Mouse (Mus musculus): ENCODE data around the gene Pbx2. TPM values are rescaled to one million over a fixed set of nuclear protein-coding genes. Genes with fewer than 3 reads are reported as not detected.

Pbx2 gene
- total and polyA plus RNA-seq, 2 experiments from 2014 or later: 9.6 to 95.6 TPM

DNA sequence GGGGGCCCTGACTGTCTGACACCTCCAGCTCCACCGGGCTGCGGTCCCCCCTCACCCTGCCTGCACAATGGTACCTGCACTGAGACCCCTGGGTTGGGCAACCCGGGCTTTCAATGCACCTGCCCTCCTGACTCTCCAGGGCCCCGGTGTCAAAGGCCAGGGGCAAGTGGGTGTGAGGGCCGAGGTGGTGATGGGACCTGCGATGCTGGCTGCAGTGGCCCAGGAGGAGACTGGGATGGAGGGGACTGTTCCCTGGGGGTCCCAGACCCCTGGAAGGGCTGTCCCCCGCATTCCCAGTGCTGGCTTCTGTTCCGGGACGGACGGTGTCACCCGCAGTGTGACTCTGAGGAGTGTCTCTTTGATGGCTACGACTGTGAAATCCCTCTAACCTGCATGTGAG, 8.5 kb upstream of the Pbx2 start:
- WGBS: 92% methylated on average over 12 of the region's 12 CpGs
- TF ChIP-seq CTCF (IDR thresholded peaks at IDR 0.05): no peak
- DNase-seq (ENCODE audit: low spot score) (no peak), ATAC-seq (ENCODE audit: low FRiP score) (no peak)
- Histone ChIP-seq H3K27me3 (ENCODE audit: insufficient read depth, low read length) (no peaks in the 10 kb centered on the region), H3K4me3 (ENCODE audit: low read depth, low read length) (no peak overlapping the region), H3K4me2 (ENCODE audit: low read depth, low read length, poor library complexity, severe bottlenecking) (no peak overlapping the region), H3K9ac (replicated peaks; ENCODE audit: low read length, poor library complexity, severe bottlenecking) (no peak overlapping the region), H3K36me3 (ENCODE audit: insufficient read depth, low read length) (no peaks in the 10 kb centered on the region), H3K27ac (ENCODE audit: low read depth, low read length) (no peak overlapping the region), H3K4me1 (ENCODE audit: insufficient read depth, low read length) (peaks cover 10% of the 10 kb centered on the region; the same call in 1 of the 2 replicates), H3K9me3 (ENCODE audit: low read length) (no peaks in the 10 kb centered on the region)

DNA sequence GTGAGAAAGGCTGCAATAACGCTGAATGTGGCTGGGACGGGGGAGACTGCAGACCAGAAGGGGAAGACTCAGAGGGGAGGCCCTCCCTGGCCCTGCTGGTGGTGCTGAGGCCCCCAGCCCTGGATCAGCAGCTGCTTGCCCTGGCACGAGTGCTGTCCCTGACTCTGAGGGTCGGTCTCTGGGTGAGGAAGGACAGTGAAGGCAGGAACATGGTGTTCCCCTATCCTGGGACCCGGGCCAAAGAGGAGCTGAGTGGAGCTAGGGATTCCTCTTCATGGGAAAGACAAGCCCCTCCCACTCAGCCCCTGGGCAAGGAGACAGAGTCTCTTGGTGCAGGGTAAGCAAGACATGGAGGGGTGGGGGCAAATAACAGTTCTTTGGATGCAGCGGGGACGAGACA, 7.7 kb upstream of the Pbx2 start:
- H3K27me3 ChIP-seq (ENCODE audit: insufficient read depth, low read length): no peaks in the 10 kb centered on the region
- no peak overlapping the region for H3K9ac ChIP-seq (replicated peaks; ENCODE audit: low read length, poor library complexity, severe bottlenecking)
- no peak overlapping the region for H3K4me3 ChIP-seq (ENCODE audit: low read depth, low read length)
- no peaks in the 10 kb centered on the region for H3K36me3 ChIP-seq (ENCODE audit: insufficient read depth, low read length)
- peak; percentile 30 for DNase-seq (ENCODE audit: low spot score)
- no peaks in the 10 kb centered on the region for H3K9me3 ChIP-seq (ENCODE audit: low read length)
- no peak overlapping the region for H3K27ac ChIP-seq (ENCODE audit: low read depth, low read length)
- H3K4me2 ChIP-seq (ENCODE audit: low read depth, low read length, poor library complexity, severe bottlenecking): no peak overlapping the region
- H3K4me1 ChIP-seq (ENCODE audit: insufficient read depth, low read length): peaks cover 16% of the 10 kb centered on the region; the same call in 1 of the 2 replicates
- WGBS: 70% methylated on average over 7 of the region's 7 CpGs
- no peak for TF ChIP-seq CTCF (IDR thresholded peaks at IDR 0.05)
- ATAC-seq (ENCODE audit: low FRiP score): no peak

DNA sequence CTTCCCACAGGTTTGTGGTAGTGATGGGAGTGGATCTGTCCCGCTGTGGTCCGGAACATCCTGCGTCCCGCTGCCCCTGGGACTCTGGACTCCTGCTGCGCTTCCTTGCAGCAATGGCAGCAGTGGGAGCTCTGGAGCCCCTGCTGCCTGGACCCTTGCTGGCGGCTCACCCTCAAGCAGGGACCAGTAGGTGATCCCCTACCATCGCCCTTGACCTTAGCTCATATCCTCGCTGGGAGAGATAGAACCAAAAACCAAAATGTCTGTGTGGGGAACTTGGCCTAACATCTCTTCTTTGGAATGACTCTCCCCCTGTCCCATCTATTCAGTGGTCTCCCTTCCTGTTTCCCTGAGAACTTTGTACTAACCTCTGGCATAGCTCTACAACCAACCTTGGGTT, 7.2 kb upstream of the Pbx2 start:
- DNase-seq (ENCODE audit: low spot score): no peak
- H3K9me3 ChIP-seq (ENCODE audit: low read length): no peaks in the 10 kb centered on the region
- no peak overlapping the region for H3K27ac ChIP-seq (ENCODE audit: low read depth, low read length)
- ATAC-seq (ENCODE audit: low FRiP score): no peak
- no peaks in the 10 kb centered on the region for H3K27me3 ChIP-seq (ENCODE audit: insufficient read depth, low read length)
- 81% methylated on average over 5 of the region's 8 CpGs for WGBS
- H3K4me1 ChIP-seq (ENCODE audit: insufficient read depth, low read length): peaks cover 17% of the 10 kb centered on the region; the same call in 1 of the 2 replicates
- no peak overlapping the region for H3K4me2 ChIP-seq (ENCODE audit: low read depth, low read length, poor library complexity, severe bottlenecking)
- no peak for TF ChIP-seq CTCF (IDR thresholded peaks at IDR 0.05)
- H3K9ac ChIP-seq (replicated peaks; ENCODE audit: low read length, poor library complexity, severe bottlenecking): no peak overlapping the region
- no peak overlapping the region for H3K4me3 ChIP-seq (ENCODE audit: low read depth, low read length)
- no peaks in the 10 kb centered on the region for H3K36me3 ChIP-seq (ENCODE audit: insufficient read depth, low read length)

DNA sequence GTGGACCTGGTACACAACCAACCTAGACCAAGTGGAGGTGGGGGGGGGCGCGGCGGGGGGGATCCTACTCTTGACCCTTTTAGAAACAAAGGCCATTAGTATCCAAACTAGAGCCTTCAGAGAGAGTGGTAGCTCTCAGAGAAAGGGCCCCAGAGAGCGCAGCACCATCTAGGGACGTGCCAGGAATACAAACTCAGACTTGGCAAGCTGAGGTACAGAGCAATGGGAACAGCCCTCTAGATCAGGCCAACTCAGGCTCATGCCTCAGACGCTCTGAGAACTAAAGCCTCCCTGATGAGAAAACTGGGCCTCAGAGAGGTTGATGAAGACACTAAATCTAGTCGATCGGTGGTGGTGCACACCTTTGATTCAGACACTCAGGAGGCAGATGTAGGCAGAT, 5.9 kb upstream of the Pbx2 start:
- Histone ChIP-seq H3K27me3 (ENCODE audit: insufficient read depth, low read length) (no peaks in the 10 kb centered on the region), H3K27ac (ENCODE audit: low read depth, low read length) (peak overlapping the region; percentile 99; the same call in 1 of the 2 replicates), H3K36me3 (ENCODE audit: insufficient read depth, low read length) (no peaks in the 10 kb centered on the region), H3K4me2 (ENCODE audit: low read depth, low read length, poor library complexity, severe bottlenecking) (no peak overlapping the region), H3K9ac (replicated peaks; ENCODE audit: low read length, poor library complexity, severe bottlenecking) (no peak overlapping the region), H3K4me3 (ENCODE audit: low read depth, low read length) (no peak overlapping the region), H3K9me3 (ENCODE audit: low read length) (no peaks in the 10 kb centered on the region), H3K4me1 (ENCODE audit: insufficient read depth, low read length) (peaks cover 17% of the 10 kb centered on the region; the same call in 1 of the 2 replicates)
- 93% methylated on average over 8 of the region's 8 CpGs for WGBS
- DNase-seq (ENCODE audit: low spot score): peak; percentile 22
- TF ChIP-seq CTCF (IDR thresholded peaks at IDR 0.05): no peak
- ATAC-seq (ENCODE audit: low FRiP score): no peak

DNA sequence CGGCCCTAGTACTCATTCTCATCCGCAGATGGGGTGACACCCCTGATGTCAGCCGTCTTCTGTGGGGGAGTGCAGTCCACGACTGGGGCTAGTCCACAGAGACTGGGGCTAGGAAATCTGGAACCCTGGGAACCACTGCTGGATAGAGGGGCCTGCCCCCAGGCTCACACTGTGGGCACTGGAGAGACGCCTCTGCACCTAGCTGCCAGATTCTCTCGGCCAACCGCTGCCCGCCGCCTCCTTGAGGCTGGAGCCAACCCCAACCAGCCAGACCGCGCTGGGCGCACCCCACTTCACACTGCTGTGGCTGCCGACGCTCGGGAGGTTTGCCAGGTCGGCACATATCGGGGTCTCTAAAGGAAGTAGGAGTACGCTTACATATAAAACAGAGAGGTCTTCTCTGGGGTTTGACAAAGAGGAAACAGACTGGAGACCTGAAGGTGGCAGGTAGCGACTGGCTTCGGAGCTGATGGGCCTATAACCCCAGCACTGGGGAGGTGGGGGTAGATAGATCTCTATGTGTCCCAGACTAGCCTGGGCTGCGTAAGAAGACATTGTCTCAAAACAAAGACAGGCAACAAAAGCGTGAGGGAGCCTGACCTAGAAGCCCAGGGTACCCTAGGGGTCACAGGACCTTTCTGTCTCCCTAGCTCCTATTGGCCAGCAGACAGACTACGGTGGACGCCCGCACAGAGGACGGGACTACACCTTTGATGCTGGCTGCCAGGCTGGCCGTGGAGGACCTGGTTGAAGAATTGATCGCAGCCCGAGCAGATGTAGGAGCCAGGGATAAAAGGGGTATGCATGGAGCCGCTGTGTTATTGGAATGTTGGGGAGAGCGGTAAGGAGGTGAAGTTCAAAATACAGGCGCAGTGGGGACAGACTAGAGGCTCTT, 4.9 kb upstream of the Pbx2 start:
- 12% methylated on average over 32 of the region's 32 CpGs for WGBS
- peak; percentile 18; the same call in 1 of the 2 replicates for ATAC-seq (ENCODE audit: low FRiP score)
- peak overlapping the region; percentile 71 for H3K4me3 ChIP-seq (ENCODE audit: low read depth, low read length)
- no peak for TF ChIP-seq CTCF (IDR thresholded peaks at IDR 0.05)
- H3K4me1 ChIP-seq (ENCODE audit: insufficient read depth, low read length): peaks cover 22% of the 10 kb centered on the region
- no peaks in the 10 kb centered on the region for H3K27me3 ChIP-seq (ENCODE audit: insufficient read depth, low read length)
- H3K4me2 ChIP-seq (ENCODE audit: low read depth, low read length, poor library complexity, severe bottlenecking): peak overlapping the region; percentile 65
- peak overlapping the region; percentile 79 for H3K9ac ChIP-seq (replicated peaks; ENCODE audit: low read length, poor library complexity, severe bottlenecking)
- H3K9me3 ChIP-seq (ENCODE audit: low read length): no peaks in the 10 kb centered on the region
- H3K36me3 ChIP-seq (ENCODE audit: insufficient read depth, low read length): no peaks in the 10 kb centered on the region
- peak; percentile 41 for DNase-seq (ENCODE audit: low spot score)
- peak overlapping the region; percentile 99 for H3K27ac ChIP-seq (ENCODE audit: low read depth, low read length)

DNA sequence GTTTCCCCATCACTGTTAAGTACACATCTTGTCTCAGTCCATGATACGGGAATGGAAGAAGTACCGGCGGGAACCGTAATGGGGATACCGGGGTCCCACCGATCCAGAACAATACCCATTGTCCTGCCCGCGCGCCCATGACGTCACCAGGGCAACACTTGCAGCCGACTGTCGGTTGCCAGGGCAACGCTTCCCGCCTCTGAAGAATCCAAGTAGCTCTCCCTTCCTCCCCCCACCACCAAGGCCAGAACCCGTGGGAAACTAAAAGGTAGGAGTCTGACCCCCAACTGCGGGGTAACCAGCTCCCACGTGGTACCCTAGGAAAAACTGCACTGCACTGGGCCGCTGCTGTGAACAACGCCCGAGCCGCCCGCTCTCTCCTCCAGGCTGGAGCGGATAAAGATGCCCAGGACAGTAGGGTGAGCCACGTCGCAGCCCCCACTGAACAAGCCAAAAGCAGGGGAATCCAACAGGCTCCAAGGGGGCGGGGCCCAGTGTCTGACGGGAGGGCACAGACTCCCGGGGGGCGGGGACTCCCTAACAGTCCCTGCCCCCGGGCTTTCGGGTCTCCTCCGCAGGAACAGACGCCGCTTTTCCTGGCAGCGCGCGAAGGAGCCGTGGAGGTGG, 4.2 kb upstream of the Pbx2 start:
- ATAC-seq (ENCODE audit: low FRiP score): peak; percentile 79
- Histone ChIP-seq H3K27me3 (ENCODE audit: insufficient read depth, low read length) (no peaks in the 10 kb centered on the region), H3K4me3 (ENCODE audit: low read depth, low read length) (peak overlapping the region; percentile 71), H3K9me3 (ENCODE audit: low read length) (no peaks in the 10 kb centered on the region), H3K4me1 (ENCODE audit: insufficient read depth, low read length) (peaks cover 27% of the 10 kb centered on the region), H3K4me2 (ENCODE audit: low read depth, low read length, poor library complexity, severe bottlenecking) (peak overlapping the region; percentile 65), H3K36me3 (ENCODE audit: insufficient read depth, low read length) (no peaks in the 10 kb centered on the region), H3K27ac (ENCODE audit: low read depth, low read length) (peak overlapping the region; percentile 99), H3K9ac (replicated peaks; ENCODE audit: low read length, poor library complexity, severe bottlenecking) (peak overlapping the region; percentile 79)
- peak; percentile 94 for DNase-seq (ENCODE audit: low spot score)
- TF ChIP-seq CTCF (IDR thresholded peaks at IDR 0.05): no peak
- WGBS: under 1% methylated on average over 36 of the region's 38 CpGs

Measured in midbrain, postnatal 0 days (tissue).